Mouse (Mus musculus) stomach, embryonic 14.5 days (tissue): ENCODE data around the gene Dpf2. TPM values are rescaled to one million over a fixed set of nuclear protein-coding genes. Genes with fewer than 3 reads are reported as not detected.

Experiments used
- ATAC-seq: fragments of 200-750 bp; cut with Nextera tagmentation; 2 replicates; pipeline ENCODE4 v1.8.0; 2017; ENCODE audit warnings: low read depth, moderate TSS enrichment; ENCODE audit not compliant: insufficient number of reproducible peaks, insufficient read depth, low FRiP score
- H3K27ac ChIP-seq: fragments of 300-500 bp; sonication (generic); 2 replicates; pipeline ENCODE4 v1.5.1; 2014; ENCODE audit warnings: mild to moderate bottlenecking, low read length, moderate library complexity, mixed read lengths
- H3K27me3 ChIP-seq: fragments of 300-500 bp; sonication (generic); 2 replicates; pipeline ENCODE4 v1.6.1; 2014; ENCODE audit warnings: low read length, control low read depth, mixed read lengths; ENCODE audit not compliant: control insufficient read depth, insufficient read depth
- H3K36me3 ChIP-seq: fragments of 300-500 bp; sonication (generic); 2 replicates; pipeline ENCODE4 v1.6.1; 2014; ENCODE audit warnings: mild to moderate bottlenecking, control low read depth, low read length, moderate library complexity, mixed read lengths; ENCODE audit not compliant: control insufficient read depth, insufficient read depth
- H3K4me1 ChIP-seq: fragments of 300-500 bp; sonication (generic); 2 replicates; pipeline ENCODE4 v1.6.1; 2014; ENCODE audit warnings: low read length, control low read depth, mixed read lengths; ENCODE audit not compliant: control insufficient read depth, insufficient read depth
- H3K4me2 ChIP-seq: fragments of 300-500 bp; sonication (generic); replicated peaks from 2 replicates; pipeline ENCODE4 v1.6.1; 2014; ENCODE audit warnings: low read depth, low read length, control low read depth
- H3K4me3 ChIP-seq: fragments of 300-500 bp; sonication (generic); 2 replicates; pipeline ENCODE4 v1.5.1; 2014; ENCODE audit warnings: low read depth, low read length, control low read depth
- H3K9ac ChIP-seq: fragments of 300-500 bp; sonication (generic); replicated peaks from 2 replicates; pipeline ENCODE4 v1.6.1; 2014; ENCODE audit warnings: low read depth, mild to moderate bottlenecking, control low read depth, low read length, moderate library complexity, mixed read lengths
- H3K9me3 ChIP-seq: fragments of 300-500 bp; sonication (generic); 2 replicates; pipeline ENCODE4 v1.6.1; 2016; ENCODE audit warnings: low read depth, low read length, control low read depth; ENCODE audit not compliant: control insufficient read depth
- WGBS: fragments of 180-500 bp; shearing (Covaris S2); extraction: QIAGEN DNeasy Blood & Tissue Kit; methylation state at CpG from one replicate; pipeline ENCODE4 v1.1.7; 2014; 5-methylcytosine and 5-hydroxymethylcytosine counted together
- polyA plus RNA-seq: library from polyadenylated mRNA; unstranded; fragments of >200 nt; fragmentation: Nextera tagmentation; extraction: Ambion mirVana; gene quantifications from 2 replicates; pipeline ENCODE4 v1.2.1, GENCODE M21; 2014

Dpf2 gene
- polyA plus RNA-seq, 1 experiment from 2014 or later, result 148 TPM

- Histone ChIP-seq H3K4me3 (no peak overlapping the region), H3K4me1 (peaks cover 25% of the 10 kb centered on the region), H3K4me2 (no peak overlapping the region), H3K27ac (0 out of 2 replicates have a peak overlapping the region, but pooled peaks have one; percentile 27), H3K9ac (no peak overlapping the region), H3K9me3 (no peaks in the 10 kb centered on the region), H3K36me3 (peaks cover 18% of the 10 kb centered on the region), H3K27me3 (no peaks in the 10 kb centered on the region)
- no peak for ATAC-seq
- WGBS, result 85% methylated on average over 10 of the region's 10 CpGs
These were observed 27.8 kb upstream of the Dpf2 start for GRCm38 (mm10) chr19:5940656-5941055.

DNA sequence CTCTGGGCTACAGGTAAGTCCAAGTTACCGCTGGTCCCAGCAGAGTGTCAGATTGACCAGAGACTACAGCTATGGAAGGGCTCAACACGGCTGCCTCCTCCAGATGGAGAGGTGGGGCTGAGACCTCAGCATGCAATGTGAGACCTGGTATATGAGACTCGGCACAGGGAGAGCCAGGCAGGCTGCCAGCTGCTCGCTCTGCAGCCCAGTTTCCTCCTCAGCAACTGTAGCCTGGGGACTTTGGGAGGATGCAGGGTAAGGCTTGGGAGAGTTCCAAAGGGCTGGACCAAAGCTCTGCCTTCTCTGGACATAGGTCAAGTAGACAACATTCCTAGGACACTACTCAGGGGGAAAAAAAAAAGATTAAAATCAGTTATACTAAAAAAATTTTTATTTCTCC lies 27.4 kb upstream of the Dpf2 start:
- Histone ChIP-seq H3K27me3 (no peaks in the 10 kb centered on the region), H3K4me3 (no peak overlapping the region), H3K36me3 (peaks cover 18% of the 10 kb centered on the region), H3K4me1 (peaks cover 25% of the 10 kb centered on the region), H3K9ac (no peak overlapping the region), H3K27ac (0 out of 2 replicates have a peak overlapping the region, but pooled peaks have one; percentile 27), H3K9me3 (no peaks in the 10 kb centered on the region), H3K4me2 (no peak overlapping the region)
- no peak for ATAC-seq
- 48% methylated on average over 4 of the region's 4 CpGs for WGBS

DNA sequence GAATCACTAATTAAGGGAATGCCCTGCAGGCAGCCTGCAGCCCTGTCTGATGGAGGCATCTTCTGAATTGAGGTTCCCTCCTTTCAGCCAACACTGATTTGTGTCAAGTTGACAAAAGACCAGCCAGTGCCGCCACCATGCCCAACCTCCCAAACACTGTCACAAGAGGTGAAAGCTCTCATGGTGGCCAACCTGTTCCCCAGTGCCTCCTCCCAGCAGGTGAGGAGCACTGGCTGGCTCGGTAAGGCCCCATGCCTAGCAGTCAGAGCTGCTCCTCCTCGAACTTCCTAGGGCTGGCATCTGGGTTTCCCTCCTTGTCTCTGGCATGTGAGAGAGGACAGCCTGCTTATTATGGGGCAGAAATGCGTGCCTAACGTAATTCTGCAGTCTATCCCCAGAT lies 26.9 kb upstream of the Dpf2 start:
- WGBS, result 83% methylated on average over 5 of the region's 5 CpGs
- Histone ChIP-seq H3K4me2 (no peak overlapping the region), H3K4me3 (no peak overlapping the region), H3K27me3 (no peaks in the 10 kb centered on the region), H3K4me1 (peaks cover 24% of the 10 kb centered on the region), H3K36me3 (peaks cover 18% of the 10 kb centered on the region), H3K9me3 (no peaks in the 10 kb centered on the region), H3K27ac (no peak overlapping the region), H3K9ac (no peak overlapping the region)
- ATAC-seq, result no peak

DNA sequence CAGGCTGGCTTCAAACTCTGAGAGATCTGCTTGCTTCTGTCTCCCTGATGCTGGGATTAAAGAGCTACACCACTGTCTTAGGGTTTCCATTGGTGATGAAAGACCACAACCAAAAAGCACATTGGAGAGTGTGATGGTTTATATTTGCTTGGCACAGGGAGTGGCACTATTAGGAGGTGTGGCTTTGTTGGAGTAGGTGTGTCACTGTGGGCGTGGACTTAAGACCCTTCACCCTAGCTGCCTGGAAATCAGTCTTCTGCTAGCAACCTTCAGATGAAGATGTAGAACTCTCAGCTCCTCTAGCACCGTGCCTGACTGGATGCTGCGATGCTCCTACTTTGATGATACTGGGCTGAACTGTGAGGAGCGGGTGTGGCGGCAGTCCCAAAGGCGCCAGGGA lies 25.7 kb upstream of the Dpf2 start:
- Histone ChIP-seq H3K9ac (no peak overlapping the region), H3K36me3 (peaks cover 14% of the 10 kb centered on the region), H3K4me1 (peaks cover 23% of the 10 kb centered on the region), H3K4me3 (no peak overlapping the region), H3K27me3 (no peaks in the 10 kb centered on the region), H3K4me2 (no peak overlapping the region), H3K27ac (no peak overlapping the region), H3K9me3 (no peaks in the 10 kb centered on the region)
- WGBS, result 86% methylated on average over 6 of the region's 6 CpGs
- no peak for ATAC-seq

GRCm38 (mm10) chr19:5937836-5938406 lies 25.1 kb upstream of the Dpf2 start:
- WGBS, result 26% methylated on average over 14 of the region's 14 CpGs
- Histone ChIP-seq H3K4me3 (no peak overlapping the region), H3K36me3 (peaks cover 14% of the 10 kb centered on the region; the same call in 1 of the 2 replicates), H3K27me3 (no peaks in the 10 kb centered on the region), H3K4me2 (no peak overlapping the region), H3K9ac (no peak overlapping the region), H3K9me3 (no peaks in the 10 kb centered on the region), H3K4me1 (peaks cover 23% of the 10 kb centered on the region), H3K27ac (no peak overlapping the region)
- ATAC-seq, result no peak

DNA sequence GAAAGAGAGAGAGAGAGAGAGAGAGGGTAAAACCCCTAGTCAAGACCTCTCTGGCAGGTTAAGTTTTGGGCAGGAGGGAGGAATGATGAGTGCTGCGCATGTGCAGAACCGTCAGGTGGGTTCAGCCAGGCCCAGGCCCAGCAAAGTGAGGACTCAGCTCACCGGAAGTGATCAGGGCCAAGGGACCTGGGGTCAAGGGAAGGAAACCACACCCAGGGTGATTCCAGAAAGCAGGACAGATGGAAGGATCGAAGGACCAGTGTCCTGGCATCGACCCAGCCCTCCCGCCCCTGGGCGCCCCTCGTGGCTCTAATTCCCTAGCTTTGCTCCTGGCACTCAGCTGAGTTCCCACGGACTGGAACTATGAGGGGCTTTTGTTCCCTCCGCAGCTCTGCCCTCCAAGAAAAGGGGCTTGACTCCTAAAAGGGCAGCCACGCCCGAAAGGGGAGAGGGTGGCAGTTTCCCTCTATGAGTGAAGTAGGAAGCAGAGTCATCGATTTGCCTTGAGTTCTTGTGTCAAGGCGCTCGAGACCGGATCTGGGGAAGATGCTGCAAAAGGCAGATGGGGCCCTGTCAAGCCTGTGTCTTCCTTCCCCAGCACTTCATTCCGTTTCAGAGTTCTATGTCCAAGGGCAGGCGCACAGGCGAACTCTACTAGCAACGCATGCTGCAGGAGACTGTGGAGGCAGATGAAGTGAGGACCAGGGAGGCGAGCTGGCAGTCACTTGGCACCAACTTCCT lies 24.5 kb upstream of the Dpf2 start:
- Histone ChIP-seq H3K36me3 (peaks cover 14% of the 10 kb centered on the region; the same call in 1 of the 2 replicates), H3K9me3 (no peaks in the 10 kb centered on the region), H3K4me3 (no peak overlapping the region), H3K27me3 (no peaks in the 10 kb centered on the region), H3K9ac (no peak overlapping the region), H3K4me1 (peaks cover 23% of the 10 kb centered on the region), H3K27ac (no peak overlapping the region), H3K4me2 (no peak overlapping the region)
- WGBS, result 71% methylated on average over 21 of the region's 21 CpGs
- ATAC-seq, result no peak

DNA sequence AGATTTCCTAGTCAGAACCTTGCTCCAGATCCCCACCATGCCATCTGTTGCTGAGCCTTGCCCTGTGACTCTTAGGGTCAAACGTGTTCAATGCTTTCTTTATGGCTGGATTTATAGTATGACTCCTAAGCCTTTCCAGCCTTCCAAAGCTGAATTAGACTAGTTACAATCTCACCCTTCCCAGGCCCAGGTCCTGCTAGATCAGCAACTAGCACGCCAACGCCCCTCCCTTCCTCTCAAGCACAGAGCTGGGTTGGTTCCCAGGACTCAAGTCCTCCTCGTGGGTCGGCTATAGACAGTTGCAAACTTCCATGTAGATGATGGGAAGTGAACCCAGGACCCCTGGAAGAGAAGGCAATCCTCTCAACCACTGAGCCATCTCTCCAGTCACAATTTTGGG lies 22.9 kb upstream of the Dpf2 start:
- Histone ChIP-seq H3K4me2 (no peak overlapping the region), H3K9me3 (no peaks in the 10 kb centered on the region), H3K36me3 (peaks cover 3% of the 10 kb centered on the region; the same call in 1 of the 2 replicates), H3K9ac (no peak overlapping the region), H3K4me1 (peaks cover 23% of the 10 kb centered on the region), H3K4me3 (no peak overlapping the region), H3K27ac (peak overlapping the region; percentile 1; the same call in 1 of the 2 replicates), H3K27me3 (no peaks in the 10 kb centered on the region)
- WGBS, result 59% methylated on average over 5 of the region's 5 CpGs
- no peak; the same call in 1 of the 2 replicates for ATAC-seq

GRCm38 (mm10) chr19:5935266-5935665 lies 22.5 kb upstream of the Dpf2 start:
- no peak overlapping the region for H3K4me3 ChIP-seq
- no peaks in the 10 kb centered on the region for H3K27me3 ChIP-seq
- no peaks in the 10 kb centered on the region for H3K9me3 ChIP-seq
- H3K36me3 ChIP-seq, result peaks cover 2% of the 10 kb centered on the region; the same call in 1 of the 2 replicates
- peak; percentile 79 for ATAC-seq
- H3K9ac ChIP-seq, result no peak overlapping the region
- peaks cover 23% of the 10 kb centered on the region for H3K4me1 ChIP-seq
- H3K4me2 ChIP-seq, result no peak overlapping the region
- peak overlapping the region; percentile 1; the same call in 1 of the 2 replicates for H3K27ac ChIP-seq
- WGBS, result 15% methylated on average over 3 of the region's 3 CpGs
